Mouse (Mus musculus): Measurements from ENCODE around the gene Ang4. TPM values are rescaled to one million over a fixed set of nuclear protein-coding genes. Genes with fewer than 3 reads are reported as not detected.
"Not testable (repeated sequence)": the region's sequence is repeated elsewhere in the genome, so short reads cannot be mapped to it uniquely, and the experiment has no call there.

The Ang4 gene
- polyA plus RNA-seq (2016; fragmentation: Nextera tagmentation; extraction: Ambion mirVana): not detected in 2 replicates

DNA sequence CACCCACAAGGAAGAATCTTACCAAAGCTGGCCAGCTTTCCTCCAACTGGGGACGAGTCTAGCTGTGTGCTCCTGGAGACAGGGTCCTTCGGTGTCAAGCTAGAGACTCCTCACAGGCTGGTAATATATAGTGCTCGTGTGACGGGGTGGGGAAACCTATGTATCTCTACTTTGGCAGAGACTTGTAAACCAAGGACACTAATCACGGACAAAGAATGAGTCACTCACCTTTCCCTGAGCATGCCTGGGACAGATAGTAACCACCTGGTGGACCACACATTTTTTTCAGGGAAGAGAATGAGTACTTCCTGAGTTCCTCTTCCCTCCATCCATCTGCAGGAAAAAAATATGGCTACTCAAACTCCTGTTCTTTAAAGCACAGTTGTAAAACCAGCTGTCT, at the start of gene Ang4:
Ang4 (minus strand) TSS at position 101 of the 400 bp plus-strand sequence.
- no peaks in the 10 kb centered on the region for H3K9me3 ChIP-seq
- no peaks in the 10 kb centered on the region for H3K4me1 ChIP-seq
- no peaks in the 10 kb centered on the region for H3K36me3 ChIP-seq
- no peak within 1 kb of the TSS for H3K9ac ChIP-seq
- ATAC-seq (ENCODE audit: insufficient number of reproducible peaks, insufficient read depth, low FRiP score, low TSS enrichment): no peak
- H3K27ac ChIP-seq: no peak within 1 kb of the TSS
- no peak within 1 kb of the TSS for H3K4me3 ChIP-seq
- no peaks in the 10 kb centered on the region for H3K27me3 ChIP-seq
- H3K4me2 ChIP-seq (replicated peaks): no peak within 1 kb of the TSS
- WGBS: 84% methylated on average over 5 of the region's 5 CpGs

DNA sequence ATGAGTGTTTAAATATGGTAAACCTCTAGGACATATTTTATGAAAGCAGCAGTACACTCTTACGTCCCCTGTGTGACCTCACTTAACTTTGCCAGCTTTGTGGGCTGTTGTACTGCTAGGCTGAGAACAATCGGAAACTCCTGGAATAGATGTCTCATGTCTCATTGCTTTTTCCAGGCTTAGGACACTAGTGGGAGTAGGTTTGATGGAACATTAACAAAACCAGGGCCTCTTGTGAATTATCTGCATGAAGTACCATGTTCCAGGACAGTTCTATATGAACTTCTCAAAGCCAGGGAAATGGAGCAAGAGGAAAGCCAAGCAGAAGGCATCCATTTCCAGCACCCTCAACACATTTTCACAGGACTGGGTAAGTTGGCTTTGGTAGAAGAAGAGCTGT, 26.4 kb upstream of the Ang4 start, which contains the start of gene AY358078:
AY358078 (plus strand) TSS at position 301 of the 400 bp plus-strand sequence.
- H3K4me1 ChIP-seq: no peaks in the 10 kb centered on the region
- ATAC-seq (ENCODE audit: insufficient number of reproducible peaks, insufficient read depth, low FRiP score, low TSS enrichment): no peak
- H3K27ac ChIP-seq: no peak within 1 kb of the TSS
- H3K4me2 ChIP-seq (replicated peaks): no peak within 1 kb of the TSS
- no peaks in the 10 kb centered on the region for H3K27me3 ChIP-seq
- no peaks in the 10 kb centered on the region for H3K36me3 ChIP-seq
- H3K9ac ChIP-seq: no peak within 1 kb of the TSS
- WGBS: 92% methylated on average over 2 of the region's 2 CpGs
- H3K4me3 ChIP-seq: no peak within 1 kb of the TSS
- H3K9me3 ChIP-seq: no peaks in the 10 kb centered on the region

DNA sequence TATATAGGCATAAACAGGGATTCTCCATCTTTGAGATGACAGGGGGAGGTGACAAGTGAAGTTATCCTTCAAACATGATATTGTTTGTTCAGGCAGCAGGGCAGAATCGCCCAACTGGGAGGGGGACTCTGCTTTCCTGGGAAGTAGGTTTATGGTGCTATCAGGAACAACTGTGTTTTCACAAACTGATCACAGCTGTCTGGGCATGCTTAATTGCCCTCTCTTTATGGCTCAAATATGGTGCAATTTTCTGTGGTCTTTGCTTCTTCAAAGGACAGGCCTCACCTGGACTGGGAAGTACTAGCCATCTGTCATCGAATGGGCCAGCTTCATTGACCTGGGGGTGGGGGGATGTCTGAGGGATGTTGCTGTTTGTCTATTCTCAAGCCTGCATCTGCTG, 20.7 kb upstream of the Ang4 start:
- no peak overlapping the region for H3K9ac ChIP-seq
- H3K4me1 ChIP-seq: no peaks in the 10 kb centered on the region
- H3K27ac ChIP-seq: no peak overlapping the region
- 70% methylated on average over 2 of the region's 2 CpGs for WGBS
- H3K36me3 ChIP-seq: no peaks in the 10 kb centered on the region
- no peaks in the 10 kb centered on the region for H3K9me3 ChIP-seq
- H3K4me3 ChIP-seq: no peak overlapping the region
- ATAC-seq (ENCODE audit: insufficient number of reproducible peaks, insufficient read depth, low FRiP score, low TSS enrichment): no peak
- no peak overlapping the region for H3K4me2 ChIP-seq (replicated peaks)
- no peaks in the 10 kb centered on the region for H3K27me3 ChIP-seq

DNA sequence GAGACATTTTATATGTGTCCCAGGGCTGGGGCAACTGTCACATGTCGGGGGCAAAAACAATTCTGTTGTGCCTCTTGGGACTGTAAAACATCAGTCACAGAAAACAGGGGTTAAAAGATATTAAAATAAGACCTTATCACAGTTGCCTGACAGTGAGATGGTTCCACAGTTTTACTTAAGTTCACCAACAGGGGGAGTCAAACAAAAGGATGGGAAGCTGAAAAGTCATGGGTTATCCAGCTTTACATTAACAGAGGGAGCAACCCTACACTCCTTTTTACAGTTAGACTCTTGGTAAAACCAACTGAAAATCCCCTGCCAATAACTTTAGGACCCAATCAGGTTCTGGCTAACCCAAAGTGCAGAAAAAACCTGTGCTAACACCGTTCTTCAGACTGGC, 15.8 kb upstream of the Ang4 start:
- Histone ChIP-seq H3K4me2 (replicated peaks) (no peak overlapping the region), H3K27me3 (no peaks in the 10 kb centered on the region), H3K36me3 (no peaks in the 10 kb centered on the region), H3K9me3 (no peaks in the 10 kb centered on the region), H3K9ac (no peak overlapping the region), H3K4me3 (no peak overlapping the region), H3K27ac (no peak overlapping the region), H3K4me1 (no peaks in the 10 kb centered on the region)
- ATAC-seq (ENCODE audit: insufficient number of reproducible peaks, insufficient read depth, low FRiP score, low TSS enrichment): no peak
- 80% methylated on average over 2 of the region's 2 CpGs for WGBS

DNA sequence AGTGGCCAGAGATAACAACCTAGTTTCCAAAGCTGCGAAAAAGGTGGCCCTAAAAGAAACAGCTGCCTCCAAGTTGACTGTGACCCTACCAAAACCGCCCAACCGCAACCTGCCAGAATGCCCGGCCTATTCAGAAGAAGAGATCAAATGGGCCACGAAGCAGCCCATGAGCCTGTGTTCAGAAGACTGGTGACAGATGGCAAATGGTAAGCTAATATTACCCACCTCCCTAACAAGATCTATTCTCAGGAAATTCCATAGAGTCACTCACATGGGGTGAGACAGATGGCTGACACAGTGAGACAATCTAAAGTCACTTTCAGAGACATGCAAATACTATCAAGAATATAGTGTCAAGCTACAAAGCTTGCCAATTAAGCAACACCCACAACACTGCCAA, 13.7 kb upstream of the Ang4 start:
- H3K36me3 ChIP-seq: no peaks in the 10 kb centered on the region
- H3K4me1 ChIP-seq: no peaks in the 10 kb centered on the region
- H3K4me3 ChIP-seq: no peak overlapping the region
- no peaks in the 10 kb centered on the region for H3K27me3 ChIP-seq
- H3K9ac ChIP-seq: no peak overlapping the region
- no peak overlapping the region for H3K4me2 ChIP-seq (replicated peaks)
- H3K9me3 ChIP-seq: no peaks in the 10 kb centered on the region
- no peak overlapping the region for H3K27ac ChIP-seq
- WGBS: 81% methylated on average over 5 of the region's 5 CpGs
- ATAC-seq (ENCODE audit: insufficient number of reproducible peaks, insufficient read depth, low FRiP score, low TSS enrichment): no peak

DNA sequence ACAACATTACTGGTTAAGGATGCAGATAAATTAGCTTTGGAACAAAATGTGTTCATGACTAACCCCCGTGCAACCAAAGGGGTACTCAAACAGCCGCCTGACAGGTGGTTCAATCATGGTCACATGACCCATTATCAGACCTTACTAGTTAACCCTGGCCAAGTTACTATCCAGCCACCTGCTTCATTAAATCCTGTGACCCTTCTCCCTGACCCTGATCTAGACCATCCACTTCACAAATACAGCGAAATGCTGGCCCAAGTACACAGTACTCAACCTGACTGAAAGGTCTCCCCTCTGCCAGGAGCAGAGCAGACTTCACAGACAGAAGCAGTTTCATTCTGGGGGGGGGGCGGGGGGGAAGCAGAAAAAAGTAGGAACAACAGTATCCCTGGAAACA, 12.9 kb upstream of the Ang4 start:
- H3K36me3 ChIP-seq: no peaks in the 10 kb centered on the region
- no peak overlapping the region for H3K4me2 ChIP-seq (replicated peaks)
- no peaks in the 10 kb centered on the region for H3K4me1 ChIP-seq
- ATAC-seq (ENCODE audit: insufficient number of reproducible peaks, insufficient read depth, low FRiP score, low TSS enrichment): no peak
- no peak overlapping the region for H3K9ac ChIP-seq
- 68% methylated on average over 4 of the region's 4 CpGs for WGBS
- no peaks in the 10 kb centered on the region for H3K27me3 ChIP-seq
- H3K27ac ChIP-seq: no peak overlapping the region
- no peak overlapping the region for H3K4me3 ChIP-seq
- H3K9me3 ChIP-seq: no peaks in the 10 kb centered on the region

DNA sequence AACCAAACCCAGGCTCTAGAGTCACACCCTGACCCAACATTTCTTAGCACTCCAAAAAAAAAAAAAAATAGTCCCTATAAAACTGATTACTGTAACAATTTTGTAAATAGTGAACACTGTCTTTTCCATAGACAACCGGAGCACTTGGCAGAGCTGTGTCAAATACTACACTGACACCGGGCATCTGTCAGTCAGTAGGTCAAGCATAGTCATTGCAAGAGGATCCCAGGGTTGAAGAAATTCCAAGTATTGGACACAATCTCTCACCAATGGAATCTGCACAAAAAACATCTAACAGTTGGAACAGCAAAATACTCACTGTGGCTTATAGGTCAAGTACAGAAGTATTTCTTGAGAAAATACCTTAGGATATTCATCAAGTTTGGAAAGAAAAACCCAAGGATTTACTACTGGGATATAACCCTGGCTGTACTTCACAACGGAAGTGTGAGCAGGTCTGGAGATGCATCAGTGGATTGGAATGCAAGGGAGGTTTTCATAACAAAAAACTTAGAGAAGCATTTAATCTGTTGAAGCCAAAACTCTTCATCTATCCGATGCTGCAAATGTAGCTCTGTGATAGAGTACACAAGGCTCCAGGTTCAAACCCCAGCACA, 5.6 kb upstream of the Ang4 start:
- no peaks in the 10 kb centered on the region for H3K9me3 ChIP-seq
- no peak for ATAC-seq (ENCODE audit: insufficient number of reproducible peaks, insufficient read depth, low FRiP score, low TSS enrichment)
- no peak overlapping the region for H3K27ac ChIP-seq
- H3K27me3 ChIP-seq: no peaks in the 10 kb centered on the region
- no peak overlapping the region for H3K9ac ChIP-seq
- no peak overlapping the region for H3K4me2 ChIP-seq (replicated peaks)
- WGBS: 78% methylated on average over 4 of the region's 4 CpGs
- H3K4me1 ChIP-seq: no peaks in the 10 kb centered on the region
- H3K36me3 ChIP-seq: no peaks in the 10 kb centered on the region
- no peak overlapping the region for H3K4me3 ChIP-seq

DNA sequence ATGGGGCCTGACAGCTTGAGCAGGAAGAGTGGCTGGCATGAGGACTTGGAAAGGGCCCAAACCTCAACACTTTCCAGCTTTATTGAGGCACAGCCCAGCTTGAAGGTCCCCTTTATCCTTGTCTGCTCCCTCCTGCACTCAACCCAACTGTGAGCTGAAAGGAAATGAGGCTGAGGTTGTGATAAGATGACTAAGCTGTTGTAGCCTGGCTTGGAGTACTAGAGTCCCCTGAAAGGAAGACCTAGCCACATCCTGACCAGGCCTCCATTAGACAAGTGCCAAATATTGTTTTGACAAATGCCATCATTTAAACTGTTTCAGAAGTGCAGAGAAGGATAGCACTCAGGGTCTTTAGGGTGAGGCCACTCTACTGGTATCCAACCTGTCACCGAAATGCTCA, 4.4 kb upstream of the Ang4 start:
- 92% methylated on average over 1 of the region's 1 CpGs for WGBS
- H3K4me1 ChIP-seq: no peaks in the 10 kb centered on the region
- no peak for ATAC-seq (ENCODE audit: insufficient number of reproducible peaks, insufficient read depth, low FRiP score, low TSS enrichment)
- no peaks in the 10 kb centered on the region for H3K27me3 ChIP-seq
- H3K36me3 ChIP-seq: no peaks in the 10 kb centered on the region
- H3K9ac ChIP-seq: no peak overlapping the region
- H3K27ac ChIP-seq: no peak overlapping the region
- no peak overlapping the region for H3K4me2 ChIP-seq (replicated peaks)
- no peak overlapping the region for H3K4me3 ChIP-seq
- no peaks in the 10 kb centered on the region for H3K9me3 ChIP-seq

DNA sequence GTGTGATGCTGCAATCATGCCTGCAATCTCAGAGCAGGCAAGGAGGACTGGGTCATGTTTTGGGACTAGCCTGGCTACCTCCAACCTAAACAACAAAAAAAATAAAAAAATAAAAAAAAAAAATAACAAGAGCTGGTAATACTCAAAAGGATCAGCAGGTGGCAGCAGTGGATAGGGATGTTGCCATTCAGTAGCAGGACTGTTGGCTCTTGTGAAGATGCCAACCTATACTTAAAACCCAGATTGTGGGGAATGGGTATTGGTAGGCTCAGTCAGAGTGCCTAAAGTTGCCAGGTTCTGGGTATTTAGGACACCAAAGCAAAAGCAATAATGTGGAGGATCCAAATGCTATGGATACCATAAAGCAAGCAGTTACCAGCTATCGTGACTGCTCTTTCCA, 2.0 kb downstream of the Ang4 start:
- not testable (repeated sequence) for H3K4me3 ChIP-seq; H3K36me3 ChIP-seq; H3K27me3 ChIP-seq; H3K9ac ChIP-seq; H3K9me3 ChIP-seq; H3K27ac ChIP-seq; H3K4me1 ChIP-seq; ATAC-seq (ENCODE audit: insufficient number of reproducible peaks, insufficient read depth, low FRiP score, low TSS enrichment); H3K4me2 ChIP-seq (replicated peaks)
- WGBS: 94% methylated on average over 1 of the region's 1 CpGs

DNA sequence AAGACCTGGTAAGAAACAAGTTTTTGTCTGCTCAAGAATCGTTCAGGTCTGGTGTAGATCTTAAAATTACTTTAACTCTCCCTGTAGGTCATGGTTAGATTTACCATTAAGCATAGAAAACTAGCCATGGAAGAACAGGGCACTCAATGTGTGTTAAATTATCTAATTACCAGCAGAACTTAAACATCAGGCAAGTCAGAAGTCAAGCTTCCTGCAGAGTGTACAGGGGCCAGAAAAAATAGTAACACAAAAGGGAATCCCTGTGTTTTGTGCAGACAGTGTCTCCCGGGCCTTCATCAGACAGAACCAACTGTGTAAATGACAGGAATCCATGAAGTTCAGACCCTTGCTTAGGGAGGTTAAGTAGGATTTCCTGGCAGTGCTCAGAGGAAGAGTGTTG, 17.4 kb downstream of the Ang4 start:
- ATAC-seq (ENCODE audit: insufficient number of reproducible peaks, insufficient read depth, low FRiP score, low TSS enrichment): no peak
- H3K9ac ChIP-seq: no peak overlapping the region
- no peak overlapping the region for H3K27ac ChIP-seq
- no peaks in the 10 kb centered on the region for H3K9me3 ChIP-seq
- H3K27me3 ChIP-seq: no peaks in the 10 kb centered on the region
- WGBS: 29% methylated on average over 2 of the region's 2 CpGs
- no peak overlapping the region for H3K4me2 ChIP-seq (replicated peaks)
- H3K4me3 ChIP-seq: no peak overlapping the region
- no peaks in the 10 kb centered on the region for H3K36me3 ChIP-seq
- no peaks in the 10 kb centered on the region for H3K4me1 ChIP-seq

DNA sequence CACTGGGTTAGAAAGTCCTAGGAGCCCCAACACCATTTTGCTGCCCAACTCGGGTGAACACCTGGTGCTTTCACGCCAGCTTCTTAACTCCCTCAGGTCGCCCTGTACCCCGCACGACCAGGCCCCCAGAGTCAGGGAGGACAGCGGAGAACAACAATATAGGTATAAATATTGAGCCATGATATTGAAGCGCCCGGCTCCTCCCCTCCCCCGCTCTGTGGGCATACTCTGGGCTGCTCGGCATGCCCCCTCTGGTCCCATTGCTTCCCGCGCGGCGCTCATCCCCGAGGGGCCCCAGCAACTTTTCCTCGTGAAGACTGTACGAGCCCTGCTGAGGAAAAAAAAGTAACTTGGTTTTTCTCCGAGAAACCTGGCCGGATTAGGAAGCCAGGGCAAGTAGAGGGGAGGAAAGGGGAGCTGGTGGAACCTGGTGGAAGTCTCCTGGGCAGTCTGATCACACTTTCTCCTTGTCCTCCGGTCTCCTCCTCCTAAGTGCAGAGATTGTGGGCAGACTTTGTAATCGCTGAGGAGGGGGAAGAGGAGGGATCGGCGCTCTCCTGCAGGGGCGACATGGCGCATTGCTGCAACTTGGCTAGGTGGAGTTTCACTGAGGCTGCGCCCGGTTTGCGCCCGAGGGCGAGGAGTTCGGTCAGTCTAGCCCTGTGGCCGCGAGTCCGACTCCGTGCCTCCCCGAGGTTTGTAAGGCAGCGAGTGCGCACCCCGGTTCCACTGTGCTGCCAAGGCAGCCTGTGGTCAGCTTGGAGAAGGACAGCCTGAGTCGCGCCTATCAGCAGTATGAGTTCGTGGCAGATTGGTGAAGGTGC, 32.8 kb downstream of the Ang4 start:
- Histone ChIP-seq H3K36me3 (no peaks in the 10 kb centered on the region), H3K9me3 (no peaks in the 10 kb centered on the region), H3K9ac (peak overlapping the region; percentile 28; the same call in 1 of the 2 replicates), H3K4me3 (peak overlapping the region; percentile 37), H3K4me2 (replicated peaks) (peak overlapping the region; percentile 82), H3K27ac (no peak overlapping the region), H3K4me1 (peaks cover 20% of the 10 kb centered on the region), H3K27me3 (peaks cover 42% of the 10 kb centered on the region)
- WGBS: 1% methylated on average over 42 of the region's 42 CpGs
- ATAC-seq (ENCODE audit: insufficient number of reproducible peaks, insufficient read depth, low FRiP score, low TSS enrichment): peak; percentile 56; the same call in 1 of the 2 replicates
